In the genomic region with DNA sequence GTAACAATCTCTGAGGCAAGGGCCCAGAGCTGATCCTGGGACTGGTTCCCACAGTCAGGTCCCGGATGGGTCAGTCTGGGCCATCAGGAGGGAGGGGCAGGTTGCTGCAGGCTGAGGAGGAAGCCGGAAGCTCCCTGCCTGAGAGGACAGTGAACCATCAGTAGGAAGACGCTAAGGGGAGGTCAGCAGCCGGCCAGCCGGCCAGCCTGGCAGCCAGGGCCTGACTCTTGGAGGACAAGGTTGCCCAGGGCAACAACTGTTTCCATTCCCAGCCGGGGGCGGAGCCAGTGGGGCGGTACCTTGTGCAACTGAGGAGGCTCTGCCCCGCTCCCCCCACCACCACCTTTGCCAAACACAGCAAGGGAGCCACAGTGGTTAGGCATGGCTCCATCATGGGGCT, we compare ENCODE assay signal across 9 mouse cellular contexts. TPM values are rescaled to one million over a fixed set of nuclear protein-coding genes. Genes with fewer than 3 reads are reported as not detected.
DNase-seq lines count a peak whose midpoint lies in the region; ATAC-seq and TF ChIP-seq lines count a peak whose summit lies in the region.
"Had no signal": no experiment of that assay in that cellular context is flagged by ENCODE, and none has a peak within 500 bp of the region (broad histone marks: within the 10 kb centered on the region; RNA-seq: fewer than 3 reads in every experiment).

No protein-coding gene starts in this region.

- TF ChIP-seq CTCF in brain, embryonic 14.5 days (IDR thresholded peaks at IDR 0.05; ENCODE audit: borderline replicate concordance, extremely low read depth, insufficient read depth, insufficient read length) = no peak
- TF ChIP-seq CTCF in hindbrain, postnatal 0 days (IDR thresholded peaks at IDR 0.05; ENCODE audit: low read depth) = no peak

- no peak overlapping the region for H3K9ac ChIP-seq in hindbrain, postnatal 0 days (replicated peaks; ENCODE audit: low read length)
- H3K9ac ChIP-seq in liver, embryonic 15.5 days = no peak overlapping the region
- H3K9ac ChIP-seq: liver, embryonic 14.5 days had no signal

- no peak overlapping the region for H3K4me3 ChIP-seq in hindbrain, postnatal 0 days (ENCODE audit: low read length)
- H3K4me3 ChIP-seq in liver, embryonic 15.5 days (replicated peaks) = no peak overlapping the region

- H3K27ac ChIP-seq in hindbrain, postnatal 0 days = peak overlapping the region; percentile 41; the same call in 1 of the 2 replicates
- H3K27ac ChIP-seq in liver, embryonic 15.5 days (replicated peaks) = no peak overlapping the region
- H3K27ac ChIP-seq: liver, embryonic 14.5 days had no signal

- no peak for TF ChIP-seq POLR2A in brain, embryonic 14.5 days (IDR thresholded peaks at IDR 0.05; ENCODE audit: borderline replicate concordance, extremely low read depth, insufficient read depth, insufficient read length, poor library complexity, severe bottlenecking)

- DNase-seq in cerebellum, adult 11-12 months = peak; percentile 36
- DNase-seq in cerebellum, adult 8-10 months = no peak
- peak; percentile 49 for DNase-seq in brain, embryonic 14.5 days (ENCODE audit: low read depth)
- DNase-seq in gastrocnemius, postnatal 36 days = peak; percentile 67 to 78
- DNase-seq in hindbrain, postnatal 0 days (ENCODE audit: low spot score) = peak; percentile 77
- DNase-seq in retina, postnatal 1 day = peak; percentile 86
- no peak for DNase-seq in thymus, postnatal 14 days

- H3K4me1 ChIP-seq in hindbrain, postnatal 0 days (ENCODE audit: insufficient read depth, low read length) = peaks cover 5% of the 10 kb centered on the region; the same call in 1 of the 2 replicates
- no peaks in the 10 kb centered on the region for H3K4me1 ChIP-seq in liver, embryonic 15.5 days (replicated peaks)

- H3K9me3 ChIP-seq in hindbrain, postnatal 0 days (ENCODE audit: low read length) = no peaks in the 10 kb centered on the region
- no peaks in the 10 kb centered on the region for H3K9me3 ChIP-seq in liver, embryonic 15.5 days (replicated peaks)

- WGBS in hindbrain, postnatal 0 days = 8% methylated on average over 9 of the region's 9 CpGs
- WGBS in liver, embryonic 15.5 days (ENCODE audit: insufficient replicate concordance) = 24% methylated on average over 9 of the region's 9 CpGs

- intact Hi-C loops in gastrocnemius, postnatal 36 days (cut with DNase I) = no loop called here

- H3K27me3 ChIP-seq in hindbrain, postnatal 0 days (ENCODE audit: insufficient read depth, low read length) = no peaks in the 10 kb centered on the region
- peaks cover 13% of the 10 kb centered on the region; the same call in 1 of the 2 replicates for H3K27me3 ChIP-seq in liver, embryonic 15.5 days

- peak; percentile 85 for ATAC-seq in hindbrain, postnatal 0 days
- ATAC-seq in liver, embryonic 15.5 days (ENCODE audit: insufficient read depth) = peak; percentile 34; the same call in 1 of the 2 replicates

- no peaks in the 10 kb centered on the region for H3K36me3 ChIP-seq in hindbrain, postnatal 0 days (ENCODE audit: insufficient read depth, low read length)
- H3K36me3 ChIP-seq in liver, embryonic 15.5 days (replicated peaks) = no peaks in the 10 kb centered on the region

- H3K4me2 ChIP-seq in hindbrain, postnatal 0 days (ENCODE audit: low read depth, low read length) = no peak overlapping the region
- no peak overlapping the region for H3K4me2 ChIP-seq in liver, embryonic 15.5 days

RNA-seq across cellular contexts. Expression of a gene that starts 5.1 kb away (rescaled TPM):
- polyA plus RNA-seq in brain, embryonic 14.5 days (2012; rRNA removed) = 3.1 TPM in 2 replicates
- total RNA-seq in gastrocnemius, postnatal 36 days (2021) = 100 to 1,000 TPM; 103 to 105 TPM
- total RNA-seq in hindbrain, postnatal 0 days (2014; rRNA removed) = 20.6 and 24.1 TPM in 2 replicates
- 10.6 and 12.0 TPM in 2 replicates for polyA plus RNA-seq in hindbrain, postnatal 0 days (2015; fragmentation: Nextera tagmentation; extraction: Ambion mirVana)
- polyA plus RNA-seq in liver, embryonic 15.5 days (2015; fragmentation: Nextera tagmentation; extraction: Ambion mirVana) = 2.2 and 2.5 TPM in 2 replicates

RNA-seq across cellular contexts. Expression of a gene that starts 25.6 kb away (rescaled TPM):
- polyA plus RNA-seq in brain, embryonic 14.5 days (2012; rRNA removed) = 0.14 and 0.23 TPM in 2 replicates
- 10 to 100 TPM; 12.6 to 26.2 TPM for total RNA-seq in gastrocnemius, postnatal 36 days (2021)
- 0.11 and 0.73 TPM in 2 replicates for total RNA-seq in hindbrain, postnatal 0 days (2014; rRNA removed)
- 0.19 and 0.21 TPM in 2 replicates for polyA plus RNA-seq in hindbrain, postnatal 0 days (2015; fragmentation: Nextera tagmentation; extraction: Ambion mirVana)
- polyA plus RNA-seq in liver, embryonic 15.5 days (2015; fragmentation: Nextera tagmentation; extraction: Ambion mirVana) = not detected in 2 replicates
- polyA plus RNA-seq: liver, embryonic 14.5 days had no signal

RNA-seq across cellular contexts. Expression of a gene that starts 38.7 kb away (rescaled TPM):
- polyA plus RNA-seq in brain, embryonic 14.5 days (2012; rRNA removed) = 0.24 and 0.38 TPM in 2 replicates
- total RNA-seq in gastrocnemius, postnatal 36 days (2021) = under 1 TPM; 0.13 to 0.32 TPM
- 0.26 and 0.29 TPM in 2 replicates for total RNA-seq in hindbrain, postnatal 0 days (2014; rRNA removed)
- 0.66 and 0.98 TPM in 2 replicates for polyA plus RNA-seq in hindbrain, postnatal 0 days (2015; fragmentation: Nextera tagmentation; extraction: Ambion mirVana)
- 0.09 and 0.12 TPM in 2 replicates for polyA plus RNA-seq in liver, embryonic 15.5 days (2015; fragmentation: Nextera tagmentation; extraction: Ambion mirVana)

RNA-seq across cellular contexts. Expression of a gene that starts 48.5 kb away (rescaled TPM):
- polyA plus RNA-seq in brain, embryonic 14.5 days (2012; rRNA removed) = 0.12 and 0.25 TPM in 2 replicates
- under 1 TPM; 0.17 to 0.20 TPM for total RNA-seq in gastrocnemius, postnatal 36 days (2021)
- total RNA-seq in hindbrain, postnatal 0 days (2014; rRNA removed) = 0.63 and 1.0 TPM in 2 replicates
- polyA plus RNA-seq in hindbrain, postnatal 0 days (2015; fragmentation: Nextera tagmentation; extraction: Ambion mirVana) = 0.11 TPM in 1 of 2 replicates, not detected in the other
- not detected in 2 replicates for polyA plus RNA-seq in liver, embryonic 15.5 days (2015; fragmentation: Nextera tagmentation; extraction: Ambion mirVana)
- polyA plus RNA-seq: liver, embryonic 14.5 days had no signal

RNA-seq across cellular contexts. Expression of a gene that starts 56.1 kb away (rescaled TPM):
- polyA plus RNA-seq in brain, embryonic 14.5 days (2012; rRNA removed) = 24.0 and 36.7 TPM in 2 replicates
- total RNA-seq in gastrocnemius, postnatal 36 days (2021) = 1 to 10 TPM; 4.0 to 4.8 TPM
- total RNA-seq in hindbrain, postnatal 0 days (2014; rRNA removed) = 19.8 and 29.7 TPM in 2 replicates
- polyA plus RNA-seq in hindbrain, postnatal 0 days (2015; fragmentation: Nextera tagmentation; extraction: Ambion mirVana) = 7.9 and 9.4 TPM in 2 replicates
- polyA plus RNA-seq in liver, embryonic 15.5 days (2015; fragmentation: Nextera tagmentation; extraction: Ambion mirVana) = 5.4 and 7.4 TPM in 2 replicates

Comparison
In these comparisons a context has a peak if more than half of its experiments do, and no peak if none do; other contexts are left out.
1. DNase-seq: peak in cerebellum, adult 11-12 months (single experiment), brain, embryonic 14.5 days (single experiment), gastrocnemius, postnatal 36 days (2 of 2), hindbrain, postnatal 0 days (single experiment) and retina, postnatal 1 day (single experiment); none in cerebellum, adult 8-10 months (single experiment) and thymus, postnatal 14 days (single experiment).